Mouse (Mus musculus): Measurements from ENCODE around the gene Aatk.

- TF ChIP-seq POLR2A (IDR thresholded peaks at IDR 0.05; ENCODE audit: control insufficient read depth, extremely low read depth, insufficient read depth, low read length, poor library complexity) (no peak), CTCF (IDR thresholded peaks at IDR 0.05; ENCODE audit: borderline replicate concordance, control insufficient read depth, extremely low read depth, insufficient read depth, low read length, poor library complexity) (no peak)
Observed at GRCm38 (mm10) chr11:120017011-120017410, 30.0 kb downstream of the Aatk start.

All from thymus, adult 2 months (tissue).